31 mouse cellular contexts compared by ENCODE assay signal in the genomic region with DNA sequence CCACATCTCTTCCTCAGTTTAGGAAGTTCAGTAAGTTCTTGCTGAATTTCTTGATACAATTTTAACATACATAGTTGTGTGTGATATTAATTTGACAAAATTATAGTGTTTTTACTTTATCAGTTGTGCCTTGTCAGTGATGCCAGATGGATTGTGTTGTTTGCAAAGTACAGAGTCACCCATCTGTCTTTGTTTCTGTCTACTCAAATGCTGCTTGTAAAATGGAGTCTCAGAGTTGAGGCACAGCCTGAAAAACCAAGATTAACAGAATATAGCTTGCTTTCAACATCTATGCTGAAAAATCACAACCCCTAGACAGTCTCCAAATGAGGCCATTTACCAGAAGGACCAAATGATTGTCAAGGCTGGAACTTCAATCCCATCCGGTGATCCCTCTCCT. TPM values are rescaled to one million over a fixed set of nuclear protein-coding genes. Genes with fewer than 3 reads are reported as not detected.
DNase-seq lines count a peak whose midpoint lies in the region; ATAC-seq and TF ChIP-seq lines count a peak whose summit lies in the region.
"Had no signal": no experiment of that assay in that cellular context is flagged by ENCODE, and none has a peak within 500 bp of the region (broad histone marks: within the 10 kb centered on the region; RNA-seq: fewer than 3 reads in every experiment).

No protein-coding gene starts in this region.

- no peaks in the 10 kb centered on the region for H3K4me1 ChIP-seq in hindbrain, embryonic 12.5 days
- no peaks in the 10 kb centered on the region for H3K4me1 ChIP-seq in thymus, adult 2 months (replicated peaks; ENCODE audit: control insufficient read depth, insufficient read depth, low read length)
- H3K4me1 ChIP-seq: embryonic facial prominence, embryonic 10.5 days; embryonic facial prominence, embryonic 13.5 days; forebrain, embryonic 12.5 days; forebrain, embryonic 15.5 days; heart, embryonic 10.5 days; heart, embryonic 13.5 days; hindbrain, embryonic 15.5 days had no signal

- no peaks in the 10 kb centered on the region for H3K9me3 ChIP-seq in hindbrain, embryonic 12.5 days (replicated peaks)
- H3K9me3 ChIP-seq: embryonic facial prominence, embryonic 10.5 days; embryonic facial prominence, embryonic 13.5 days; forebrain, embryonic 12.5 days; forebrain, embryonic 15.5 days; G1E; heart, embryonic 10.5 days; heart, embryonic 13.5 days; hindbrain, embryonic 15.5 days had no signal

- no peak overlapping the region for H3K4me2 ChIP-seq in hindbrain, embryonic 12.5 days (replicated peaks)
- H3K4me2 ChIP-seq: embryonic facial prominence, embryonic 13.5 days; forebrain, embryonic 12.5 days; forebrain, embryonic 15.5 days; heart, embryonic 13.5 days; hindbrain, embryonic 15.5 days had no signal

- ATAC-seq in megakaryocyte progenitor cell, adult 5-6 weeks (replicated peaks; ENCODE audit: poor library complexity): peak; percentile 38
- no peak for ATAC-seq in hindbrain, embryonic 12.5 days (ENCODE audit: low FRiP score)
- no peak for ATAC-seq in frontal cortex, adult (ENCODE audit: low TSS enrichment)
- ATAC-seq: forebrain, embryonic 15.5 days had no signal

- TF ChIP-seq CTCF in thymus, adult 2 months (IDR thresholded peaks at IDR 0.05; ENCODE audit: borderline replicate concordance, control insufficient read depth, extremely low read depth, insufficient read depth, low read length, poor library complexity): no peak

- H3K36me3 ChIP-seq in hindbrain, embryonic 12.5 days: peaks cover 32% of the 10 kb centered on the region
- H3K36me3 ChIP-seq in thymus, adult 2 months (ENCODE audit: control insufficient read depth, insufficient read depth, low read length): peaks cover 4% of the 10 kb centered on the region

- peak; percentile 10 to 63 for DNase-seq in layer of hippocampus, adult 18-20 months (ENCODE audit: low spot score in 2 of 2)
- no peak for DNase-seq in layer of hippocampus, postnatal 36 days
- peak; percentile 20 for DNase-seq in brain, adult 2 months (ENCODE audit: low read depth, low spot score)
- DNase-seq in thymus, adult 2 months: no peak
- DNase-seq: adrenal gland, adult 2 months; adrenal gland, postnatal 14 days; B cell, adult 2 months; cerebellum, adult 11-12 months; cerebellum, adult 8-10 months; cerebellum, postnatal 10 days; cerebellum, postnatal 36 days; embryo, embryonic 11 days; gastrocnemius, adult 2 months; gastrocnemius, postnatal 14 days; heart, adult 18-20 months; heart, postnatal 14 days; heart, postnatal 4 days had no signal

- no peak for TF ChIP-seq POLR2A in thymus, adult 2 months (IDR thresholded peaks at IDR 0.05; ENCODE audit: control insufficient read depth, extremely low read depth, insufficient read depth, low read length, poor library complexity)

- WGBS in hindbrain, embryonic 12.5 days: 91% methylated on average over 1 of the region's 1 CpGs
- WGBS in thymus, adult 2 months: 94% methylated on average over 1 of the region's 1 CpGs

- H3K9ac ChIP-seq in hindbrain, embryonic 12.5 days: no peak overlapping the region
- H3K9ac ChIP-seq: embryonic facial prominence, embryonic 13.5 days; forebrain, embryonic 12.5 days; forebrain, embryonic 15.5 days; heart, embryonic 13.5 days; hindbrain, embryonic 15.5 days had no signal

- H3K27me3 ChIP-seq in hindbrain, embryonic 12.5 days: no peaks in the 10 kb centered on the region
- no peaks in the 10 kb centered on the region for H3K27me3 ChIP-seq in thymus, adult 2 months (ENCODE audit: control insufficient read depth, insufficient read depth, low read length)
- H3K27me3 ChIP-seq: CH12.LX; embryonic facial prominence, embryonic 13.5 days; forebrain, embryonic 12.5 days; forebrain, embryonic 15.5 days; heart, embryonic 13.5 days; hindbrain, embryonic 15.5 days had no signal

- H3K27ac ChIP-seq in hindbrain, embryonic 12.5 days: no peak overlapping the region
- no peak overlapping the region for H3K27ac ChIP-seq in thymus, adult 2 months (ENCODE audit: control insufficient read depth, insufficient read depth, low read length)
- H3K27ac ChIP-seq: embryonic facial prominence, embryonic 10.5 days; embryonic facial prominence, embryonic 13.5 days; forebrain, embryonic 12.5 days; forebrain, embryonic 15.5 days; gastrocnemius, adult 2 months; heart, embryonic 10.5 days; heart, embryonic 13.5 days; hindbrain, embryonic 15.5 days had no signal

- H3K4me3 ChIP-seq in hindbrain, embryonic 12.5 days: no peak overlapping the region
- no peak overlapping the region for H3K4me3 ChIP-seq in thymus, adult 2 months (ENCODE audit: control insufficient read depth, insufficient read depth, low read length)
- H3K4me3 ChIP-seq: embryonic facial prominence, embryonic 10.5 days; embryonic facial prominence, embryonic 13.5 days; erythroblast, embryonic 14.5 days; forebrain, embryonic 12.5 days; forebrain, embryonic 15.5 days; gastrocnemius, adult 2 months; heart, embryonic 10.5 days; heart, embryonic 13.5 days; hindbrain, embryonic 15.5 days had no signal

RNA-seq across cellular contexts. Expression of a gene that starts 25.6 kb away (rescaled TPM):
- total RNA-seq in layer of hippocampus, adult 18-20 months (2021): 10 to 100 TPM; 51.0 to 52.3 TPM
- 10 to 100 TPM; 50.3 to 59.2 TPM for total RNA-seq in layer of hippocampus, postnatal 36 days (2021)
- total RNA-seq in megakaryocyte progenitor cell, adult 5-6 weeks (2015): 43.6 and 48.1 TPM in 2 replicates
- total RNA-seq in megakaryocyte progenitor cell, adult 5-6 weeks (2017): 20.9 and 31.6 TPM in 2 replicates
- 10.5 and 14.3 TPM in 2 replicates for polyA plus RNA-seq in hindbrain, embryonic 12.5 days (2016; fragmentation: Nextera tagmentation; extraction: Ambion mirVana)
- 17.2 and 19.8 TPM in 2 replicates for polyA plus RNA-seq in thymus, adult 2 months (2012; rRNA removed)

RNA-seq across cellular contexts. Expression of a gene that starts 43.3 kb away (rescaled TPM):
- 10 to 100 TPM; 17.4 to 21.1 TPM for total RNA-seq in layer of hippocampus, adult 18-20 months (2021)
- 10 to 100 TPM; 20.0 to 21.1 TPM for total RNA-seq in layer of hippocampus, postnatal 36 days (2021)
- 13.9 and 16.8 TPM in 2 replicates for total RNA-seq in megakaryocyte progenitor cell, adult 5-6 weeks (2015)
- total RNA-seq in megakaryocyte progenitor cell, adult 5-6 weeks (2017): 13.7 and 20.1 TPM in 2 replicates
- 32.9 and 34.7 TPM in 2 replicates for polyA plus RNA-seq in hindbrain, embryonic 12.5 days (2016; fragmentation: Nextera tagmentation; extraction: Ambion mirVana)
- 4.6 and 5.1 TPM in 2 replicates for polyA plus RNA-seq in thymus, adult 2 months (2012; rRNA removed)

RNA-seq across cellular contexts. Expression of a gene that starts 43.3 kb away (rescaled TPM):
- total RNA-seq in layer of hippocampus, adult 18-20 months (2021): 10 to 100 TPM; 12.4 to 14.5 TPM
- total RNA-seq in layer of hippocampus, postnatal 36 days (2021): 10 to 100 TPM; 11.7 to 13.1 TPM
- not detected in 2 replicates for total RNA-seq in megakaryocyte progenitor cell, adult 5-6 weeks (2015)
- not detected in 2 replicates for total RNA-seq in megakaryocyte progenitor cell, adult 5-6 weeks (2017)
- polyA plus RNA-seq in hindbrain, embryonic 12.5 days (2016; fragmentation: Nextera tagmentation; extraction: Ambion mirVana): 1.7 and 2.1 TPM in 2 replicates
- polyA plus RNA-seq in thymus, adult 2 months (2012; rRNA removed): 0.09 and 0.10 TPM in 2 replicates
- total RNA-seq: CH12.LX; G1E; heart, adult 18-20 months had no signal
- polyA plus RNA-seq: erythroblast, embryonic 14.5 days; G1E; heart, embryonic 16.5 days had no signal

RNA-seq across cellular contexts. Expression of a gene that starts 57.7 kb away (rescaled TPM):
- 10 to 100 TPM; 12.8 to 15.4 TPM for total RNA-seq in layer of hippocampus, adult 18-20 months (2021)
- total RNA-seq in layer of hippocampus, postnatal 36 days (2021): 10 to 100 TPM; 15.7 to 19.1 TPM
- 6.5 and 10.3 TPM in 2 replicates for total RNA-seq in megakaryocyte progenitor cell, adult 5-6 weeks (2015)
- total RNA-seq in megakaryocyte progenitor cell, adult 5-6 weeks (2017): 12.6 and 13.9 TPM in 2 replicates
- polyA plus RNA-seq in hindbrain, embryonic 12.5 days (2016; fragmentation: Nextera tagmentation; extraction: Ambion mirVana): 17.0 and 18.4 TPM in 2 replicates
- polyA plus RNA-seq in thymus, adult 2 months (2012; rRNA removed): 2.3 and 3.2 TPM in 2 replicates

Comparison
In these comparisons a context has a peak if more than half of its experiments do, and no peak if none do; other contexts are left out.
1. DNase-seq: peak in layer of hippocampus, adult 18-20 months (2 of 2) and brain, adult 2 months (single experiment); none in layer of hippocampus, postnatal 36 days (0 of 2) and thymus, adult 2 months (single experiment).
2. RNA of a gene that starts 43.3 kb away (total RNA-seq): 12.4 to 14.5 TPM in layer of hippocampus, adult 18-20 months and 11.7 to 13.1 TPM in layer of hippocampus, postnatal 36 days; not detected in megakaryocyte progenitor cell, adult 5-6 weeks; every median in the first group is over 10 times any median in the second.